Mouse (Mus musculus) ES-E14 (cell line): Measurements from ENCODE around the gene Gm6169.

Experiments
- CHD2 ChIP-seq: IDR thresholded peaks from 2 replicates; pipeline ENCODE4 v1.6.1; 2014; ENCODE audit warnings: mild to moderate bottlenecking, low read depth, low read length, inconsistent platforms
- HCFC1 ChIP-seq: IDR thresholded peaks from 2 replicates; pipeline ENCODE4 v1.6.1; 2012; ENCODE audit warnings: low read length, inconsistent platforms, borderline replicate concordance; ENCODE audit not compliant: insufficient read depth
- MAFK ChIP-seq: IDR thresholded peaks from 2 replicates; pipeline ENCODE4 v1.6.1; 2014; ENCODE audit warnings: mild to moderate bottlenecking, low read depth, low read length, inconsistent platforms; ENCODE audit not compliant: insufficient read depth
- ZC3H11A ChIP-seq: IDR thresholded peaks from 2 replicates; pipeline ENCODE4 v1.6.1; 2012; ENCODE audit warnings: low read depth, mild to moderate bottlenecking, inconsistent platforms, low read length, borderline replicate concordance

DNA sequence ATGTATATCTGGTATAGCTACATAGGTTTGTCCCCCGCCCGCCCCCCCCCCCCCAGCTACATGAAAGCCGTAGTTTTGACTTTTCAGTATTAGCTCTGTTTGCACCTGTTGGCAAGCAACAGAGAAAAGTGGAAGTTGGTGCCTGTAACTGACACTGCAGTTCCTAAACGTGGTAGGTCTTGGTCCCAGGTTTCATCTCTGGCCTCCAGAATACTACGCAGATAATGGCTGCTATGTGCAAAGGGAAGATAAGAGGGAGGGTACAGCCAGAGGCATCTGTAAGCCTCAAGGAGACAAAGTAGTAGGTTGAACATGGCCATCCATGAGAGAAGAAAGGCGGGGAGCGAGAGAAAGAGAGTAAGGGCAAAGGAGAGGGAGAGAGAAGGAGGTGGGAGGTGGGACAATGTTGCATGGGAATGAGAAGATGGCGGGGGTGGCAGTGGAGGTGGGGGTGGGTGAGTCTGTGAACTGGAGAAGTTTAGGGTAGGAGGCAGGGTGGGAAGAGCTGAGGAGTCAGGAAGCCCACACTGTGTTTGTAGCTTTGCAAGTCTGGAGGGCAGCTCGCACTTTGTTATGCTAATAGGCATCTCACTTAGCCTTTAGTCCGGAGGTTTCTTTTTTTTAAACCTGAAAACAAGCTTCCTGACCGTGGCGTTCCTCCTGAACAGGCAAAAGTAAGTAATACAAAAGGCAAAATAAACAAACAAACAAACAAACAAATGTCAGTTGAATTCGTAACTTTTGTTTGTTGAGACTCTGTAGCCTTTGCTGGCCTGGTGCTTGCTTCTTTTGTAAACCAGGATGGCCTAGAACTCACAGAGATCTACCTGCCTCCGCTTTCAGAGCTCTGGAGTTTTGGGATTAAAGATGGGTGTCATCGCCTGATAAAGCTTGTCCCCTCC, 32.1 kb downstream of the Gm6169 start, which contains the start of gene Fam169a:
- TF ChIP-seq CHD2 (no peak), HCFC1 (no peak), ZC3H11A (no peak), MAFK (no peak)
